Mouse (Mus musculus): ENCODE measurements around the gene Rhebl1.

The Rhebl1 gene

DNA sequence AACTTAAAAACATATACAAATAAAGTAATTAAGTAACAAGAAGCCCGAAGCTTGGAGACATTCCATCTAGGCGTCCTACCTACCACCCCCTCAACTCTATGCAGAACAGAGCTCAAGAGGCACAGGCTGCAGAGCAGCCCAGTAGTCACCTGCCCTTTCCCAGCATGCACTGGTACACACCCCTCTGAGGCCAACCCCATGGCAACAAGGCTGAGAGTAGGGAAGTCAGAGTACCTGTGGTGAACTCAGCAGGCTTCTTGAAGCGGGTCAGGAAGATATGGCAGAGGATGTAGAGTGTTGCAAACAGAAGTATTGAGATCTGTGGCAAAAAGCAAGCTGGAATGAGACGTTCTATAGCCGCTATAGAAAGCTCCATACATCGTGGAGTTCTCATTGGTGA lies 20.6 kb upstream of the Rhebl1 start:
- DNase-seq (ENCODE audit: low read depth, low spot score) = no peak

DNA sequence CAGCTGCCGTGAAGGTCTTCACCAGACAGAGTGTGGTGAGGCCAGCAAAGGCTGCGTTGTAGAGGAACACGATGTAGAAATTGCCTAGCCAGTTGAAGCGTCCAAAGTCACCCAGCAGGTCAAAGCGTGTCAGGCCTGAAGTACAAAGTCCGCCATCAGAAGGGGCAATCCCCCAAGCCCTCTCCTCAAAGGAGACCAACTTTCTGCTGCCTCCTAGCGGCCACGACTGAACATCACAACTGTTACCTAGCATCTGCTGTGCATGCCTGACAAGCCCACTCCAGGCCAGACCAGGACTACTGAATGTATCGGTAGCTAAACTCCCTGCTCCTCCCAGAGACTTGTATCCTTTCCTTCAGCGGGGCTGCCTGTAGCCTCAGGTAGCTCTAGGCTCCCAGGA lies 10.4 kb upstream of the Rhebl1 start:
- DNase-seq (ENCODE audit: low read depth, low spot score) = peak; percentile 73

DNA sequence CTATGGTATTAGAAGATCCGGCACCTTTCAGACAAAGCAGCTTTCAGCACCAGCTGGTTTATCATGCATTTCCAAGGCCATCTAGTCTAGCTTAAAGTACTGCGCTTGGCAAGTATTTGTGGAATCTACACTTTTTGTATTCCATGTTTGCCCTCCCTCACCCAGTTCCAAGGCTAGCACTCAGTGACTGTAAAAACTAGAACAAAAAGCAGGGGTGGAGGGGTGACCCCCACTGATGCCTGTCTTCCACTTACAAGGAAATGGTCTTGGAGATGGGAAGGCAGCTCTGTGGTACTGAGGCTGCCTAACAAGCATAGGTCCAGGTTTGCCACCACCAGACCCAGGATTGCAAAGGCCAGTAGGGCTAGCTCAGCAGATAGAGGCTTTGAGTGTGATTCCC lies 8.3 kb upstream of the Rhebl1 start:
- DNase-seq (ENCODE audit: low read depth, low spot score) = no peak

DNA sequence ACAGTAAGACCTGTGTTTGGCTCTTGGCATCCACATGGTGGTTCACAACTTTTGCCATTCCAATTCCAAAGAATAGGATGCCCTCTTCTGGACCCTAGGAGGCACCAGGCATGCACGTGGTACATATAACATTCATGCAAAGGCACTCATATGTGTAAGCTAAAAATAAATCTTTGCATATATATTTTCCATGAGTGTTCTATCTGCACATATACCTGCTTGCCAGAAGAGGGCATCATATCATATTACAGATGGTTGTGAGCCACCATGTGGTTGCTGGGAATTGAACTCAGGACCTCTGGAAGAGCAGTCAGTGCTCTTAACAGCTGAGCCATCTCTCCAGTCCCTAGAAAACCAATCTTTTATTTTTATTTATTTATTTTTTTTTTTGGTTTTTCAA lies 7.2 kb upstream of the Rhebl1 start:
- no peak for DNase-seq (ENCODE audit: low read depth, low spot score)

DNA sequence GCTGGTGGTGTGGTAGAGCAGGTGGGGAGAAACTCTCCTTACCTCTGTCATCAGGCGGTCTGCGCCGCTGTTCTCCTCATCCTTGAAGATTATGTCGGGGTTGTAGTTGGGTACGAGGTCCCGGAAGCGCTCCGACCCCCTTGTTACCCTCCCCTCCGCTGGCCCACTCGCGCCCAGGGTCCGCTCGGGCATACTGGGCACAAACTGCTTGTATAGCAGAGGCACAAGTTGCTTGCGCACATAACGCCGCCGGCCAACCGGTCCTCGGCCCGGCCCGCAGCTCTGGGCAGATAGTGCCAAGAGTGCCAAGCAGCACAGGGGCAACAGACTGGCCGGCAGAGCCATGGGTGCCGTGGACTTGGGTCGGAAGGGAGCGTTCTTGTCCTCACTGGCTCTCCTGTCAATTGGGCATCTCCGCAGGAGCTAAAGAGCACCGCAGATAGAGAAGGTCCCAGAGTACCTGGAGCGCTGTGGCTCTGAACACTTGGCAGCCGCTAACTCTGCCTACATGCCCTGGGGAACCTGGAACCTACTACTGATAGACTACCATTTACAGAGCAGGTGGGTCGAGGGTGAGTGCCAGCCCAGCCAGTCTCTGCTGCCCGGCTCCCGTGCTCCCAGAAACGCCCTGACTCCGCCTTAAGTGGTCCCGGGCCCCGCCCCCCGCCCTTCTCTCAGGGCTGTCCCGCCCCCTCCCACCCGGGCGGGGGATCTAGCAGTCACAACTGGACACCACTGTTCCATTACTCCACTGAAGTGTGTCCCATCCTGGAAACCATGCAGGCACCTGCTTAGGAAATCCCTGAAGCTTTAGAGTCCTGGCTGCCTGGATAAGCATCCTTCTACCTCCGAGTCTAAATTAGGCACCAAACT lies 3.8 kb upstream of the Rhebl1 start, which contains the start of gene Dhh:
Gene Dhh, minus strand, starts transcription at position 613 of the 873 bp plus-strand sequence.
- no peak for DNase-seq (ENCODE audit: low read depth, low spot score)

DNA sequence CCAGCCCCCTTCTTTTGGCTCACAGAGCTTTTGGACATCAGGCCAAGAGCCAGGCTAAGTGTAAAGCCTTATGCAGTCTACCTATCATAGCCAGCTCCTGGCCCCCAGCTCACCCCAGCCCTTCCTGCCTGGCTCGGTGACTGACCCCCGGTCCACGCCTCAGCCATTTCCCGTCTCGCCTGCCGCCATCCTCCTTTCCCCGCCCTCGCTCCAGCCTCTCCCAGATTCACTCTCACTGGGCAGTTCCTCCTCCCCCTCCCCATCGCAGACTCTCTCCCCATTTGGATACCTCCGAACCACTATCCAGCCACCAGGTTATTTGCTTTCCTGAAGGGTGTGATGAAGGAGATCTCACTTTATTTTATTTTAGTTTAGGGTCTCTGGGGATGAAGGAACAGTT lies 3.2 kb upstream of the Rhebl1 start:
- no peak for DNase-seq (ENCODE audit: low read depth, low spot score)

DNA sequence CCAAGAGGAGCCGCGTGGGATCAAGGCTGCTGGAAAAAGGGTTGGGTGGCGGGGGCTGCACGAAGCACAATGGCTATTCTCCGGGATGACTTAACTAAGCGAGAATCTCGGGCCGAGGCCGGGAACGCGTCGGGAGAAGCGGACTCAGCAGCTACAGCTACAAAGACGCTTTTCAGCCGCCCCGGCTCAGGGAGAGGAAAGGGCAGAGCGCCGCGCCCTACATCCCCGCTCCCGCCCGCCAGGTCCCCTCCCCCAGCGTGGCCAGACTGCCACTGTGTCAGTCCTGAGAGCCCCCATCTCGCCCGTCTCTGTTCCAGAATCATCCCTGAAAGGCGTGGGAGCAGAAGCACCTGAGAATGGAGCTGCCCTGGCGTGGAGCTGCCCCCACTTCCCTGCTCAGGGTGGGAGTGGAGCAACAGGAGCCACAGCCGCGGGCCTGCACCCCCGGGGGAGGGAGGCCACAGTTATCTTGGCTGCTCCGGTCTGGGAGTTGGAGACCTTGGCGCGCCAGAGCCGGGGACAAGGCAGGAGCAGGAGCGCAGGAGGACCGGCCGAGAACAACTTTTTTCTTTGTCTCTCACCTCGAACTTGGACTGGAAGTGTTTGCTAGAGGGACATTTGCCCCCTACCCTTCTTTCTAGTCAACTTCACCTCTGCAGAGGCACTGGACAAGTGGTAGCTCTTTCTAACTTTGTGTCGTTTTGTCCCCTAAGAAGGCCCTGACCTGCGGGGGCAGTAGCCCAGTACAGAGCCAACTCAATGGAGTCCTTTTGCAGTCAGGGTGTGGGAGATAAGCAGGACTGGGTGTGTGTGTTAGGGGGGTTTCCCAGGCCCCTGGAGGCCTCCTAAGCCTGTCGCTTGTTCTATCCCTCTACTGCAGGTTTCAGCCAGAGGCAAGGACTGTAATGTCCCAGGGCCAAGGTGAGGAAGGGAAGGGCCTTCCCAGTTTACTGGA lies 1.6 kb upstream of the Rhebl1 start:
- DNase-seq (ENCODE audit: low read depth, low spot score) = peak; percentile 58

DNA sequence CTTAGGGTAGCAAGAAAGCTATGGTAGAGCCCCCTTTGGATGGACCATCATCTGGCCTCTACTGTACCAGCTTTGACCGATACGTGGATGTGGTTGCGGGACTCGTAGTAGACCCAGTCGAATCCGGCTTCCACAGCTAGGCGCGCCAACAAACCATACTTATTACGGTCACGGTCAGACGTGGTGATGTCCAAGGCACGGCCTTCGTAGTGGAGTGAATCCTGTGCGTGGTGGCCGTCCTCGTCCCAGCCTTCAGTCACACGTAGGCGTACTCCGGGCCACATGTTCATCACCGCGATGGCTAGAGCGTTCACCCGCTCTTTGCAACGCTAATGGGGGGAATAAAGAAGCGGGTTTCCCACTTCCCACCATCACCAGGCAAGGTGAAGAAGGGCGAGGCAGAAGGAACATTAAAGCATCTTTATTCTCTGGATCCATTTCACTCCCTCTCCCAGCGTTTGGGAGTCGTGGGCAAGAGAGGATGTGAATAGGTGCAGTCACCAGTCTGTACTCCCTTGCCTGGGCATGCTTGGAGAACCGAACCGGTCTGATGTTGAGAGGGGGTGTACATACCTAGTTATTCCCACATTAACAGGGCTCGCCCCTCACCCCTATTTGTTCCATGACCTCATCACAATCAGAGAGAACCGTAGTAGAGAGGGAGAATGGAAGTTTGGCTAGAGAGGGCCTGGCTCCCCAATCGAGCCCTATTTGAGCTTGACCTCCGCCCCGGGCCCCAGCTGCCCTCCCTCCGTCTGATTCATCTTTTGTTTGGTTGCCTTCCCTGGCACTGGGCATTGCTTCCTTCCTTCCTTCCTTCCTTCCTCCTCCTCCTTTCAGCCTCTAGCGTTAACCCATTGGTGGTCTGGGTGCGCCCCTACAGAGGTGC lies 650 bp upstream of the Rhebl1 start:
- DNase-seq (ENCODE audit: low read depth, low spot score) = no peak

DNA sequence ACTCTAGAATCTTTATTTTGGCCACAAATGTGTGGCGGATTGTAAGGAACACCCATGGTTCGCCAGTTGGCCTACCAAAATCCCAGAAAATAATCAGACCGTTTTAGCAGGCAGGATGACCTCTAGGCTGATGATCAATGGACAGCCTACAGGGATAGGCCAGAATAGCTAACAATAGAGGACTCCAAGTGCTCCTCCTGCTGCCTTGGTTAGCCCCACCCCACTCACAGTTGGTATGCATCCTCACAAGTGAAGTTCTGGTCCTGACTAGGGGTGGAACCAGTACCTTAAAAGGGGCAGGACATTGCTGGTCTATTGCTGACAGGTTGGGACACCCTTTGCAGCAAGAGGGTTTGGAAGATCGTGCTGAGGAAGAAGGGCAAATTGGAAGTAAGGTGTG lies 1.3 kb downstream of the Rhebl1 start:
- no peak for DNase-seq (ENCODE audit: low read depth, low spot score)

DNA sequence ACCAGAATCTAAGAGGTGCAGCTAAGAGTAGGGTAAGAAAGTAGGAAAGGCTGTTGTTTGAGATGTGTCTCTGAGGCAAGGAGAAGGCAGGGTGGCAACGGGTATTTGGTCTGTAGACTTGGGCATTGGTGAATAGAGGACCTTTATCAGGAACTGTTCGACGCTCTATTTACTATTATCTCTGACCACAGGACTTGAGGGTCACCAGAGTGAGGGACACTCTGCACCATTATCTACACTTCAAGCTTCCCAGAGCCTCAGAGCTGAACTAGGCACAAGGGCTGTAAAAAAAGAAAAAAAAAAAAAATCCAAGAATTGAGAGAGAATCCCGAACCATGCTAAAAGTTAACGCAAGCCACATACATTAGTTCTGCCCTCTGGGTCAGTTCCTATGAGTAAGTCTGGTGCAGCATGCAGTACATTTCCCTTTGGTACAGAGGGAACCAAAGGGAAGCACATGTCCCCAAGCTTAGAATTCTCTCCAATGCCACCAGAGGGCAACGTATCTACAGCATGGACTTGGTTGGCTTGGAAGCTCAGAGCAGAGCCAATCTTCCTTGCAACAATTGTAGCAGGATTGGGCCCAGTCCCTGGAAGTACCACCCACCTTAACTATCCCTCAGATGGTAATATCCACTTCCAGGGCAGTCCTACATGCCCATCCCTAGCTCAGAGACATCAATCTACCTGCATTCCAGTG lies 2.3 kb downstream of the Rhebl1 start:
- DNase-seq (ENCODE audit: low read depth, low spot score) = peak; percentile 78

DNA sequence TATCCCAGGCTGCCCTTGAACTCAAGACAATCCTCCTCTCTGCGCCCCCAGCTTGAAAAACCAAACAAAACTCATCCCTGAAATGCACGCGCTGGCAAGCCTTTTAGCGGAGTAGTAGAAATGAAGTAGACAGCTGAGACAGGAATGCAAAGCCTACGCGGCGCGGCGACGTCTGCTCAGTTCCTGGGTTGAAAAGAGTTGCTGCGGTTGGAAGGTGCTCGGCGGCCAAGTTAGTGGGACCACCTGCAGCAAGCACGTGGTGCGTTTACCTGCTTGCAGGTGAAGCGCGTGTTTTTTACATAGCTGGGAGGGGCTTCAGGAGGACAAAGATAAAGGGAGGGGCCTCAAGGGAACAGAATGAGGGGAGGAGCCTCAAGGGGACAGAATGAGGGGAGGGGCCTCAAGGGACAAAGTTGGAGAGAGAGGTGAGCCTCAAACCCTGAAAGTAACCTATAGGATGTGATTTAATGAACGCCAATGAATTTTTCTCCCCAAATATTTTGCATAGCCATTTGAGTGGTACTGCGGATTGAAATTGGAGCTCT lies 3.1 kb downstream of the Rhebl1 start:
- DNase-seq (ENCODE audit: low read depth, low spot score) = no peak

DNA sequence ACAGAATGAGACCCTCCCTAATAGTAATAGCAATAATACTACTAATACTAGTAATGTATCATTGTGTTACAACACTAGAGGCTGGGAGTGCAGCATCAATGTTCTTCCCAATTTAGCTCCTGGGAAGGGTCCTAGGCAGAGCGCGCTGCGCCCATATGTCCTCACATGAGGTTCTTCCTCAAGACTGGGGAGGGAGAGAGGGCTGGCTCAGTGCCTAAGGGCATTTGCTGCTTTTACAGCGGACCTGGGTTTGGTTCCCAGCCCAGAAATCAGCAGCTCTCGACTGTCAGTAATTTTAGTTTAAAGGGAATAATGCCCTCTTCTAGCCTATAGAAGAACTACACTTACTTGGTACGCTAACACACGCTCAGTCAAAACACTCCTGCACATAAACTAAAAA lies 6.8 kb downstream of the Rhebl1 start:
- no peak for DNase-seq (ENCODE audit: low read depth, low spot score)

DNA sequence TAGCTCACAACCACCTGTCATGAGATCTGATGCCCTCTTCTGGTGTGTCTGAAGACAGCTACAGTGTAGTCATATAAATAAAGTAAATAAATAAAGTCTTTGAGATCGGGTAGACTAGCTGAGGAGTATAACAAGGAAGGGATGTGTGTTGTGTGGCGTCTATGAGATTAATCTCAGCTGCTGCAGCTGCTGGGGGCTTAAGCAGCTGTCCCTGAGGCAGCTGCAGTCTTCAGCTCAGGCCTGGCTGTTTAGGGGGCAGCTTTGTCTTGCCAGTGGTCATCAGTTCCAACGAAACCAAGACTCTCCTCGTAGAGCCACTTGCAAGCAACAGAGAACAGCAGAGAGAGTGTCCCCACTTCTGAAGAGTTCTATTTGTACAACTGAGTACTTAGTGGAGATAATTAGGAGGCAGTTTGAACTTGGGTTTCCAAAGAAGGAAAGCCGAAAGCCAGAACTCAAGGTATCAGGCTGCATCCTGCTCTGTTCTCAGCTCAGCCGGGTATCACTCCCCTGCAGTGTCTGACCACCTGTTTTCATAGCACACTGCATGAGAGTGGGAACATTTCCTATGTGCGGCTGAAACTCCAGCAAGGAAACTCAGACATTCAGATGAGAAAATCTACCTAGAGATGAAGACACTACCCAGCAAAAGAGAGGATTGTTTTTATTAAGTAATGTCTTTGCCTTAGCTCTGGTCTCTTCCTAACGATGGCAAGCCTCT lies 7.5 kb downstream of the Rhebl1 start:
- no peak for DNase-seq (ENCODE audit: low read depth, low spot score)

DNA sequence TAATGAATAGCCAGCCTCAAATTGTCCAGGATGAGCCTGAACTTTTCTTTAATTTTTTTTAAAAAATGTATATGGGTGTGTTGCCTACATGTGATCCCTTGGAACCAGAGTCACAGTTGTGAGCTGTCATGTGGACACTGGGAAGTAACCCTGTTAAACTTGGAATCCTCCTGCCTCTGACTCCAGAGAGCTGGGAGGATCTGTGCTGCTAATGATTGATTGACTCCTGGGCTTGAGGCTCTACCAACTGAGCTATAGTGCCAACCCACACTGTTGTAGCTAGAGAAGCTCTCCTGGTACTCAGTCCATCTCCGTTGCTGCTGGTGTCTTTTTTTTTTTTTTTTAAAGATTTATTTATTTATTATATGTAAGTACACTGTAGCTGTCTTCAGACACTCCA lies 10.2 kb downstream of the Rhebl1 start:
- no peak for DNase-seq (ENCODE audit: low read depth, low spot score)

DNA sequence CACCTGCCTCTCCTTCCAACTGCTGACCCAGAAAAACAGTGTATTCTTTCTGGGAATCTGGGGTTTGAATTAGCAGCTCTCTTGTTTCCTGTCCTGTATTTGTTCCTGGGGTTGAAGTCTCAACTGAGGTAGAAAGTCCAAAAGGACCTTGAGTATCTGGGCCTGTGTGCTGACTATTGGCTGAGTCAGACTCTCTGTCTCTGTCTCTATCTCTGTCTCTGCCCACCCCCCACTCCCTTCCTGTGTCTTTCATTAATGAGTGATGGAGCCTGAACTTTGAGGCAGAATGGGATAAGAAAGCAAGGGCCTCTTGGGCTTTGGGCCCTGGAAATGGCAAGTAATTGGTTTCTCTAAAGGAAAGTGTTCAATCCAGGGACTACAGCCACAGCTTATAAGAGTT lies 10.7 kb downstream of the Rhebl1 start:
- no peak for DNase-seq (ENCODE audit: low read depth, low spot score)

DNA sequence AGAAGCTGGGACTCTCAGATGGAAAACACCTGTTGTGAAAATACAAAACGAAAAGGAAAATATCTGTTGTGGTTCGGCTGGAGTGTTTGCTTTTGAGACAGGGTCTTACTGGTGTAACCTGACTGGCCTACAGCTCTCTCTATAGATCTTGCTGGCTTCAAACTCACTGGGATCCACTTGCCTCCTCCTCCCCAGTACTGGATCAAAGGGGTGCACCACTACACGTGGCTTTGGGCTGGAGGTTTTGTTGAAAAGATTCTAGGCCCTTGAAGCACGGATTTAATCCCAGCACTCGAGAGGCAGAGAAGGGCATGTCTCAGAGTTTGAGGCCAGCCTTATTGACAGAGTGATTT lies 12.7 kb downstream of the Rhebl1 start:
- DNase-seq (ENCODE audit: low read depth, low spot score) = no peak

DNA sequence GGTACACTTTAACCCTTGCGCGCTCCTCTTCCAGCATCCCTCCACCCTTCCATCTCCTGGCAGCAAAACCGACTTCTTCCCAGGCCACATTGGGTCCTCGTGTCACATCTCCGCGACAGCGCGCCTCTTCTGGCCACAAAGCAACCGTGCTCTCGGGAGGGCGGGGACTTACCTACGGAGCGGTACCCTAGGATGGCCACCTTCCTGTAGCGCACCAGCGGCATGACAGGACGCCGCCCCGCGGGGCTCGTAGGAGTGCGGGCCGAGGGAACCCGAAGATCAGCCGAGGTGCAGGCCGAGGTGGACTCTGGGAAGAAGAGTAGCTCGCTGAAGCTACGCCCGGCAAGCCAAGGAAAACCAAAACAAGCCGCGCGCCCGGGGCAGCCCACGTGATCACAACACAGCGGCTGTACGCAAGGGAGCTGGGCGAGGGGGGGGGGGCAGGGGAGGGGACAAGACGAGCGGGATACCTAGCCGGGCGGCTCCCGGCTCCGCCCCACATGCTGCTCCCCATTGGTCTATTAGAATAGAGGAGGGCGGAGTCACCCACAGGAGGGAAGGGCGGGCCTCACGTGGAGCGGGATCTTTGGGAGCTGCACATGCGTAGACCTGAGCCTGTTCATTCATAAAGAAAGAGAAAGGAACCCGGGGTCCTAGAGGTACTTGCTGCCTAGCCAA lies 13.2 kb downstream of the Rhebl1 start:
- DNase-seq (ENCODE audit: low read depth, low spot score) = peak; percentile 97

DNA sequence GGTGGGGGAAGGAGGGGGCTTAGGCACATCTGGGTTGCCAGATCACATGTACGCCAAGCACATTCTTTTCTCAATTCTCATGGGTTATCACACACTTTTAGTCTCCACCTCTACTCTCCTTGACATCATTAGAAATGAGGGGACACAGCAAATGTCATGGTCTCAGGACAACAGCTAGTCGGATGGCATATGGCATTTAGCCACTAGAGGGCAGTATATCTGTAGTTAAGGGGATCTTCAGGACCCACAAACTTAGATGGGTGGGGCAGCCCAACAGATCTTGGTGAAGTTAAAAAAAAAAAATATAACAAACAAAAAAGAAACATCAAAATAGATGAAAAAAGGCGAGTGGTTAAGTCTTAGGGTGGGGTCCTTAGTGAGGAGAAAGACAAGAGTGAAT lies 17.0 kb downstream of the Rhebl1 start:
- DNase-seq (ENCODE audit: low read depth, low spot score) = peak; percentile 84

Measured in mesoderm, embryonic 11.5 days (tissue).